Mouse (Mus musculus): ENCODE results near the gene Gm128.
A peak's percentile ranks its signal among the peaks of the same experiment; 100 is the strongest.
"Not testable (repeated sequence)": the region's sequence is repeated elsewhere in the genome, so short reads cannot be mapped to it uniquely, and the experiment has no call there.

Gene Gm128

GRCm38 (mm10) chr3:95229781-95230494 lies 11.5 kb downstream of the Gm128 start:
- peak; percentile 70 for DNase-seq

DNA sequence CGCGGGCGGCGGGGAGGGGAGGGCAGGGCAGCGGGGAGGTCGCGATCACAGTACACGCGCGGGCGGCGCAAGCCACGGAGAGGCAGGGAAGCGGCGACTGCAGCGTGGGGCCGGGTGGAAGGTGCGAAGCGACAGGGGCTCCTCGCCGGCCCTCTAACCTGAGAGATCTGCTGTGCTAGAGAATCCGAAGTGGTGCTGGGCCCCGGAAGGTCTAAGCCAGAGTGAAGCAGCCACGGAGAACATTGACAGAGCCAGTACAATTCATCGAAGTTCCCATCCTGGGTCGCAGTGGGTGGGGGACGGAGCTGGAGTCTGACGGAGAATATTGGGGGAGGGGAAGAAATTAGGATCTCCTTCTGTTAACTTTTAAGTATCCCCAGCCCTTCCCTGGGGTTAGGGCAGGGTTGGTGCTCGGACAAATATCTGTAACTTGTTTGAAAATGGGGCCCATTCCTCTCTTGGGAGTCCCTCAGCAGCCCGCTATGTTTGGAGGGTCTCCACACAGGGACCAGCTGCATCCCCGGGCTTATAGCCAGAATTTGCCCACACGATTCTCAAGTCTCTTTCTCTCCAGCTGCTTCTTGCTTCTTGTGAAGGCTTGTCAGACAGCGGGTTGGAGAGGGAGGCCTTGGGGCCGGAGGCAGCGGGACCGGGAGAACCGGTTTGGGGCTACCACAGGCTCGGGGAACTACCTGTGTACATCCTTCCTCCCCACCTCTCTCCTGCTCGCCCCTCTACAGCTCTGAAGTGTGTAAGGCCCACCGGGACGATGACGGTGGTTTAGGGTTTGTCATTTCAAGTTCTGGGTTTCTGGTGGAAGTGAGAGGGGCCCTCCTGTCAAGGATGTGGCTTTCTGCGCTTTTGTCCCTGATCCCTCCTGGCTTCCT lies 12.3 kb downstream of the Gm128 start:
- peak; percentile 47 for DNase-seq

DNA sequence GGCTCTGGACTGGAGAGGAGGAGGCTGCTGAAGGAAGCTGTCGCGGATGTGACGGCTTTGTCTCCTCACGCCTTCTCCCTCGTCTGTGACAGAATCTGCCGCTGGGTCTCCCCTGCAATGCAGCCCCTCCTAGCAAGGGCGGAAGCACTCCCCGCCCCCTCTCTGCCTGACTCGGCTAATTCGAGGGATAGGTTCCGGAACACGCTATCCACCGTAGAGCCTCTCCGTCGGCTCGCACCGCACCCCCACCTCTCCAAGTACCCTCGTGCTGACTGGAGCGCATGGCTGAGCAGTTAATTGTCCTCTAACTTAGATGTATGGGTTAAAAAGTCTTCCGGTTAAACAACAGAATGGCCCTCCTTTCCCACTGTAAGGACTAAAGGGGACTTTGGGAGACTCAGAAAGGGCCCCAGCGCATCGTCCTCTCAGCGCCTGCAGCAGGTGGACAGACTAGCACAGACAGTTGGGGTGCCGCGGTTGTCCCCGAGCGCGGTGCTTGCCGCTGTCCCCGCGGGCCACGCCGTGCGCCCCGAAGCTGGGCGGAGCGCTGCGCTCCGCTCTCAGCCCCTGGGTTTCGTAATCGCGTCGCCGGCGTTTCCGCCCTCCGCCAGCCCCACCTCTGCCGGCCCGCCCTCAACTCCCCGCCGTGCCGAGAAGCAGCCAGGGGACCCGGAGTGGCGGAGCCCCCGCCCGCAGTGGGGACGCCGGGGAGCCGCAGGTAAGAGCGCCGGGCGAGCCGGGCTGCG lies 13.1 kb downstream of the Gm128 start, which contains the start of gene Cdc42se1:
Gene Cdc42se1 (plus strand): TSS at position 585 of the 746 bp plus-strand sequence.
- peak; percentile 92 for DNase-seq

DNA sequence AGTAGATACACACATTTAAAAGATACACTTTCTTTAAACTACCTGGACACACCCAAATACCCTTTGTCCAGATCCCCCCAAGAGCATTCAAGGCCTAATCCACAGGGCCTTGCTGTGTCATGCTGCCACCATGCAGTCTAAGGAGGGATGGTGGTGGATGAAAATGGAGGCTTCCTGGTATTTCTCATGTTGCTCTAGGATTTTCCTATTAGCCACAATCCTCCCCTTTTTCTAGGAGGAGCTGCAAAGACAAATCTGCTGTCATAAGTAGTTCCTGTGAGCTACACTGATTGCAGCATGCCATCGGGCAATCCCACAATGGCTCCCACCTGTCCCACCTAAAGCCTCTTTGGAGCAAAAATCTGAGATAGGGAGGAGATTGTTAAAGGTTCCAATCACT lies 14.2 kb downstream of the Gm128 start:
- DNase-seq: peak; percentile 23

DNA sequence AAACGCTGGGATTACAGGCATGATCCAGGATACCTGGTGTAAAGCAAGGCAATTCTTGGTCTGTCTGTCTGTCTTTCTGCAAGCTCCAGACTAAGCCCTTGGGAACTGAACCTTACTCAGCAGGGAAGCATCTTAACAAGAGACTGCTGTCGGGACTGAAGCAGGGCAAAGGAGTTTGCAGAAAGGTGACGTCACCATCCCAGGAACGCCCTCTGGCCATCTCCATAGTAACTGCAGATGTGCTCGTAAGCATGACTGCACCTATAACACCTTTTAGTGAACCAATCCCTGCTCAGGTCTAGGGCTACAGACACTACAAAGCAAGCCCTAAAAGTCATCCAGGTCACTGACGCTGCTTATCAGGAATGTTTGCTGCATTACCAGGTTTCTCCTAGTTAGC lies 17.1 kb downstream of the Gm128 start:
- peak; percentile 64 for DNase-seq

GRCm38 (mm10) chr3:95223041-95223440 lies 18.4 kb downstream of the Gm128 start:
- DNase-seq: no peak

GRCm38 (mm10) chr3:95218466-95219137 lies 22.8 kb downstream of the Gm128 start:
- DNase-seq: no peak

- peak; percentile 96 for DNase-seq
These were observed 23.9 kb downstream of the Gm128 start, which contains the start of gene Gabpb2 for GRCm38 (mm10) chr3:95217255-95218134. Gene Gabpb2, minus strand, starts transcription at chr3:95217916.

GRCm38 (mm10) chr3:95216655-95217254 lies 24.6 kb downstream of the Gm128 start:
- DNase-seq: no peak

DNA sequence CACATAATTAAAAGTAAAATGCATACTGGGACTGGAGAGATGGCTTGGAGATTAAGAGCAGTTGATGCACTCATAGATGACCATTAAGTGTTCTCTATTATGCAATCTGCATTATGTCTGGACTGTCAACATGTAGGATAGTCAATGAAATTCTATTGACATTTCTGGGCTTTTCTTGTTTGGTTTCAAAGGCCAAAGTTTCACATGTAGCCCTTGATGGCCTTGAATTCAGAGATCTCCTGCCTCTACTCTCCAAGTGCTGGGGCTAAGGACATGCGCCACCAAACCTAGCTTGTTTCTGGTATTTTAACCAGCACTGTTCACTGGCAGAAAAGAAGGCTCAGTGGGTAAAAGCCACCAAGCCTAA lies 27.8 kb downstream of the Gm128 start:
- no peak for DNase-seq

GRCm38 (mm10) chr3:95212889-95213608 lies 28.3 kb downstream of the Gm128 start:
- DNase-seq: not testable (repeated sequence)

DNA sequence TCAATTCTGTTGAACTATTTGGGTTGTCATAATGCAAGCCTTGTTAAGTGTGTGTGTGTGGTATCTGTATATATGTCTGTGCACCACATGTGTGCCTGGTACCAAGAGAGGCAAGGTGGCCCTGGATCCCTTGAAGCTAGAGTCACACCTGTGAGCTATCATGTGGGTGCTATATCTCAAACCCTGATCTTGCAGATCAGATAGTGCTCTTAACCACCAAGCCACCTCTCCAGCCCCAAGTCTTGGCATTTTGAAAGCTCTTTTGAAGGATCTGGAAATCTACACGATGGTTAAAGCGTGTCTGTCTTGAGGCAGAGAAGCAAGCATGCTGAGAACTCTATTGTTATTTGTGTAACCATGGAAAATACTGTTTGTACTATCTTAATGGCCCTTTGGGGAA lies 30.8 kb downstream of the Gm128 start:
- DNase-seq: no peak

DNA sequence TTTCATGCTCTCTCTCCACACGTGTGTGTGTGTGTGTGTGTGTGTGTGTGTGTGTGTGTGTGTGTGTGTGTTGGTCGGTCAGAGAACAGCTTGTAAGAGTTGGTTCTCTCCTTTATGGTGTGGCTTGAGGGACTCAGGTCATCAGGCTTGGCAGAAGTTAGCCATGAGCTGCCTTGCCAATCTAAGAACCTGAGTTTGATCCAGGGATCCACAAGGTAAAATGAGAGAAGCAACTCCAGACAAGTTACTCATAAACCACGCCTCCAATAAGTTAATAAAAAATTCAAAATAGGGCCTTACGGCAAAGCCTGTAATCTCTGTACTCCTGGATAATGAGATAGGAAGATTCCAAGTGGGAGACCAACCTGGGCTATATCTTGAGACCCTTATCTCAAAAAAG lies 33.1 kb downstream of the Gm128 start:
- no peak for DNase-seq

DNA sequence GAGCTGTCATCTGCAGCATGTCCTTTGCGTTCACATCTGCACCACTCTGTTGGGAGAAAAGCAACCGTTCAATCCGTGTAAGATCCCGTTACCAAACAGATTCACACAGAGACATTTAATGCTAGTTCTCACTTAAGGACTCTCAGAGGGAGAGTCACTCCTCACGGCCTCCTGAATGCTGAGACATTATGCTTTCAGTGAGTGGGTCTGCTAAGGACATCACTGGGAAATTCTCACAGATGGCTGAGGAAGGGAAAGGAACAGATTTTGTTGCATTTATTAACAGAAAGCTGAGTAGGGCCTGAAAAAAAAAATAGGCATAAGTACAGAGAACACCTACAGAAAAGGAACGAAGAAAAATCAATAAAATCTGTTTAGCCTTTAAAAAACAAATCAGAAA lies 37.5 kb downstream of the Gm128 start:
- DNase-seq: no peak

- DNase-seq: no peak
These were observed 40.8 kb downstream of the Gm128 start for GRCm38 (mm10) chr3:95200562-95200961.

DNA sequence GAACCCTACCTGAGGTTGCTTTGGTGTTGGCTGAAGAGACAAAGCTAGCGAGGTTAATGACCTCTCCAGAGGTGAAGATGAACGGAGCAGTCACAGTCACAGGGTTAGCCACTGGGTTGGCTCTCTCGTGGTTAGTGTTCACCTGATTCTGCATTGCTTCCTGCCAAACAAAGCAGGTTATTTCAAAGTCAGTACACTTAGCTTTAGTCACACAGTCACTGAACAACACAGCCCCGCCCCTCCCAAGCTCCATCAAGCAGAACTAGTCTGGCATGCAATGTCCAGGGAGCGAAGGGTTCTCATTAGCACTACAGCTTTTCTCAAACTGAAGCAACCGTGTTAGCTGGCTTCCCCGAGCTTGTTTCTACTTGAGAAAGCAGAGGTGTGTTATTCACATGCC lies 41.3 kb downstream of the Gm128 start:
- DNase-seq: no peak

GRCm38 (mm10) chr3:95199101-95199500 lies 42.3 kb downstream of the Gm128 start:
- DNase-seq: no peak

- DNase-seq: no peak
These were observed 45.6 kb downstream of the Gm128 start for GRCm38 (mm10) chr3:95195772-95196171.

DNA sequence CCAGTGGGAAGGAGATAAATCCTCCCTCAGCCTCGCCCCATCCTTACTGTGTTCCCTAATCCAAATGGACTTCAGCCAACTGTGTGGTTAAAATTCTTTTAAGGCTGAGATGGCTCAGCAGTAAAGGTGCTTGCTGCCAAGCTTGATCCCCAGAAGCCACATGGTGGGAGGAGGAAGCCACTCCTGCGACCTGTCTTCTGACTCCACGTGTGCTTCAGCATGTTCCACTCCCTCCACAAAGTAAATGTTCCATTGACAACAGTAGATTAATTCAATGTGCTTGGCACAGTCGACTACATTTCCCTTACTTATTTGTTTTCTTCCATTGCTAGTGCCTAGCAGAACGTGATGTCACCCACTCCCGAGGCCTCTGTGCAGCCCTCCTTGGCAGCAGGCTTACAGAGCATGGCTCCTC lies 46.7 kb downstream of the Gm128 start:
- DNase-seq: no peak
